Mouse (Mus musculus): ENCODE results near the gene Hes2.
A peak's percentile ranks its signal among the peaks of the same experiment; 100 is the strongest.

The Hes2 gene

GRCm38 (mm10) chr4:152186205-152187082 is 27.8 kb downstream of the Hes2 start:
- DNase-seq: no peak

- DNase-seq: no peak
Observed at GRCm38 (mm10) chr4:152187142-152187541, 28.5 kb downstream of the Hes2 start.

GRCm38 (mm10) chr4:152188651-152189050 is 30.0 kb downstream of the Hes2 start:
- no peak for DNase-seq

DNA sequence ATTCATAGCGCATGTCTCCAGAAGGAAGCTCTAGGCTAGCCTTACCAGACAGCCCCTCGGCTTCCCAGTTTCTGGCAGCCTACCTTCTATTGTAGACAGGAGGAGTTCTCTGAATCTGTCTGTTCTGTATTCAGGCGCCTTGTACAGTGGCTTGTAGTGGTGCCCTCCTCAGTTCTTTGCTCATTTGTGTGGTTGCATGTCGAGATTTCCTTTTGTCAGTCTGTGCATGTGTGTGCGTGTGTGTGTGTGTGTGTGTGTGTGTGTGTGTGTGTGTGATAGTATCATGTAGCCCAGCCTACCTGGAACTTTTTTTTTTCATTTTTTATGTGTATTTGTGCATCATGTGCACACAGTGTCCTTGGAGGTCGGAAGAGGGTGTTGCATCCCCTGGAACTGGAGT is 30.4 kb downstream of the Hes2 start:
- no peak for DNase-seq

DNA sequence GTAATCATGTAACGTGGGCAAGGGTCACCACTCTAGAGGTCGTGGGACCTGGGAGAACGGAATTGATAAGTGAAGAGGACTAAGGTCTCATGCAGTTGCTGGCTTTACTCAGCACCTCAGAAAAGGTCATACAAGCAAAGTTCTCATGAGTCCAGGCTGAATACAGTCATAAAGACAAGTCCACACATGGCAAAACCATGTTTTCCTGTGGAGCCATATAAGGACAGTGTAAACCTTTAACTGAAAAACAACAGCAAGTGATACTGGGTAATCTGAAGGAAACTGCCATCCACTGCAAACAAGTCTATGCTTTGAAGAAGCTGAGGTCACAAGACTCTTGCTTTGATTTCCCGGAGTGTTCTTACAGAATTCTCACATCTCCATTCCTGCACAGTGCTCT is 31.0 kb downstream of the Hes2 start:
- no peak for DNase-seq

- DNase-seq: no peak
Observed at GRCm38 (mm10) chr4:152190096-152190653, 31.5 kb downstream of the Hes2 start.

DNA sequence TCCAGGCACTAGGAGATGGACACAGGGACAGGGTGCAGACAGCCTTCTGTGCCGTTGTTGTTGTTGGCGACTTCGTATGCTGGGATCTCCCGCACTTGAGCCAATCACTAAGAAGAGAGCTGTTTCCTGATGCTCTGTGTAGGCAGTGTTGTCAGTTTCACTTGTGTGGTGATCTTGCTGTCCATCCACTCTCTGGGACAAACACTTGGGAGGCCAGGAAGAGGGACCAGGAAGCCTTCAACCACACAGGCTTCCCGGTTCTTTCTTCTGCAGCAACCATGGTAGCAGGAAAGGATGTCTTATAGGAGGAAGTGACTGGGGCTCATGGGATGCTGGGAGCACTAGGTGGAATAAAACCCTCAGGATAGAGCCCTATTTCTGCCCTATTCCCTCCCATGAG is 32.0 kb downstream of the Hes2 start:
- no peak for DNase-seq

DNA sequence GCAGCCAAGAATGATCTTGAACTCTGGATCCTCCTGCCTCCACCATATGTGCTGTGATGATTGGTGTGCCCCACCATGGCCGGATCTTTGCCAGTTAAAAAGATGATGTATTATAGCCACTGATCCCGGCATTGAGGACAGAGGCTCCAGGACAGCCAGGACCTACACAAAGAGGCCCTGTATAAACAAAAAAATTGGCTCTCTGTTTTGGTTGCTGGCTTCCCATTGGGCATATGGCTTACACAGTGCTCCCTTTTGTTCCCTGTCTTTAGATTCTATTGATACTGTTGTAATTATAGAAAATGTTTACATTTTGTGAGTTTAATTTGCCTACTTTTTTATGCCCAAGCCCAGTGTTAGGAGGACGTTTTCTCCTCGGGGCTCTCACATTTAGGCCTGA is 33.9 kb downstream of the Hes2 start:
- peak; percentile 50 for DNase-seq

- DNase-seq: no peak
Observed at GRCm38 (mm10) chr4:152194476-152195175, 36.0 kb downstream of the Hes2 start.

- no peak for DNase-seq
Observed at GRCm38 (mm10) chr4:152196276-152196675, 37.6 kb downstream of the Hes2 start.

GRCm38 (mm10) chr4:152197545-152197944 is 38.9 kb downstream of the Hes2 start:
- DNase-seq: no peak

- no peak for DNase-seq
Observed at GRCm38 (mm10) chr4:152199617-152200016, 41.0 kb downstream of the Hes2 start.

DNA sequence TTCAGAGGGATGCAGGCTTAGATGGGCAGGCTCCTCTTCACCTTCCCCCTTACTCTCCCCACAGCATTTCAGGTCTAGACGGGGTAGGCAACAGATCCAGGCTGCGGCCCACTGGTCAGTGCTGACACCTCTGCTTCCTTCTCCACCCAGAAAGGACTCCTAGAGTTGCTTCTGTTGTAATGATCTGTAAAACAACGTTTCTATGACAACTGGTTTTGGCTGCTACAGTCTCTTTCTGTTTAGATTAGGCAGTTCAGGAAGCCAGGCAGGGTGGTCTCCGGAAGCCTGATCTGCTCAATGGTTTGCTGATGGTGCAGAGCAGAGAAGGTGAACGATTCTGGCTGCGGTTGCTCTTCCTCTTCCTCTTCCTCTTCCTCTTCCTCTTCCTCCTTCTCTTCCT is 42.8 kb downstream of the Hes2 start:
- DNase-seq: no peak

GRCm38 (mm10) chr4:152202418-152202817 is 43.8 kb downstream of the Hes2 start:
- no peak for DNase-seq

DNA sequence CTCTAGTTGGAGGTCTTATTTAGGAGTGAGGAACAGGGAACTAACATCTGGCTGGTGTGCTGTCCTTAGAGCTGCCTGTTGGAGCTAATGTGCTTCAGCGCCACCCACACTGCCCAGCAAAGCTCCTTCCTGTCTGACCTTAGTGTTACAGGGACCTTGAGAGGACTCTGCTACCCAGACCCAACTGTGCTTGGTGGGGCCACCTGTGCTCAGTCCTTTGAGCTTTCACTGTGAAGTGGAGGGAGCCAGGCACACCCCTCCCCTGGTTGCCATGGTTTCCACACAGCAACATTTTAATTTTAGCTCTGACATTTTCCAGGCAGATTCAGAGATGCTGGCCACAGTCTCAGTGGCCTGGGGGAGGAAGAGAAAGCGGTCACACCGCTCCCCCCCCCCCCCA is 44.2 kb downstream of the Hes2 start:
- no peak for DNase-seq

DNA sequence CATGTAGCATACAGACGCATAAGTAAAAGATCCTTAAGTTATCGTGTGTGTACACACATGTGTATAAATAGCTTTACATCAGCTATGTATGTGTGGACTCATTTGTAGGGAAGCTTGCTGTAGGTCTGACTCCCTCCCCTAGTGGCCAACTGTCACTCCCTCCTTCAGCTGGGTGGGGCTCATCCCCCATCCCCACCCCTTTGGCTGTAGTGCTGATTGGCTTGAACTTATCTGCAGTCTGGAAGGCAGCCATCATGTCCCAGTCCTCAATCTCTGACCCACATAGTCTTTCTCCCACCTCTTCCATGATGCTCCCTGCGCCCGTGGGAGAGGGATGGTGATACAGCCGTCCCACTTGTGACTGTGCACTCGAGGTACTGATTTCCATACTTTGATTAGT is 46.0 kb downstream of the Hes2 start:
- no peak for DNase-seq

GRCm38 (mm10) chr4:152206199-152206598 is 47.5 kb downstream of the Hes2 start:
- DNase-seq: no peak

- DNase-seq: no peak
Observed at GRCm38 (mm10) chr4:152209623-152210022, 51.0 kb downstream of the Hes2 start.

Measured in retina, postnatal 1 day (tissue).